Mouse (Mus musculus) thymus, postnatal 36 days (tissue): Measurements from ENCODE around the gene Mog.
"Not testable (repeated sequence)": the region's sequence is repeated elsewhere in the genome, so short reads cannot be mapped to it uniquely, and the experiment has no call there.

ENCODE experiments used
- DNase-seq, 2 experiments: peaks; one replicate each; pipeline ENCODE4 v3.0.0; 2022; ENCODE audit warnings: mixed read lengths in 2 of 2

The Mog gene

DNA sequence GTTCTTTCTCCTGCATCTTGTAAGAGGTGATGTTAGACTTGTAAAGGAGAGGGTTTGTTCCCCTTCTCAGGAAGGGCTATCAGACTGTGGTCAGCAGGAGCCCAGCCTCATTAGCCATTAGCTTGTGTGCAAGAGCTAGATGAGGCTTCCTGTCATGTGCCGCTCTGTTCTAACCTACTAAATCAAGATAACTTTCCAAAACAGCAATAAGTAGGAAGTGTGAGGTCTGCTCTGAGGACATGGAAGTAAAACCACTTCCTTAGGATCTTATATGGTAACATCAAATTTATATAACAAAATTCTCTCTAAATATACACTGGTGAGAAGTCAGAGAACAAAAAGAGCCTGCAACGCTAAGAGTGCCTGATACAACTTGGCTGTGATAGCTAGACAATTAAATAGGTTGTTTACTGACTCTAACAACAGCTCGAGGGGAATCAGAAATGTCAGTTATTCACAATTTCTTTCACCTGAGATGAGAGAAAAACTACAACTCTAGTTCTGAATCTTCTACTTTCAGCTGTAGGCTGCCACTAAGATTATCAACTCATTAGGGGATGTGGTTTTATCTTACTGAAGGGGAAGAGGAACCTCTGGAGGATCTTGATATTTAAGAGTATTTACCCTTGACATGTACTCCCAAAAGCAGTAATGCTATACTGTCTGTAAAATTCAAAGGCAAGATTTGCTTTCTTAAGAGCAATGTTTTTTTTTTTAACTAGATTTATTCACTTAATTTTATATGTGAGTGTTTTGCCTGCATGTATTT lies 30.7 kb downstream of the Mog start:
- no peak for DNase-seq

DNA sequence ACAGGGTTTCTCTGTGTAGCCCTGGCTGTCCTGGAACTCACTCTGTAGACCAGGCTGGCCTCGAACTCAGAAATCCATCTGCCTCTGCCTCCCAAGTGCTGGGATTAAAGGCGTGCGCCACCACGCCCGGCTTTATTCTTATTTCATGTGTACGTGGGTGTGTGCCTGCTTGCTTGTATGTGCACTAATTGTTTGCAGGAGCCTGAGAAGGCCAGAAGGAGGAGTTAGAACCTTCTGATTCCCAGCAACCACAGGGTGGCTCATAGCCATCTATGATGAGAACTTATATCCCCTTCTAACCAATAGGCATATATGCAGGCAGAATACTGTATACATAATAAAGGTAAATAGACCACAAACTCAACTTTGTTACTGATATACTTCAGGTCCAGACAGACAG lies 32.6 kb downstream of the Mog start:
- DNase-seq = not testable (repeated sequence)

DNA sequence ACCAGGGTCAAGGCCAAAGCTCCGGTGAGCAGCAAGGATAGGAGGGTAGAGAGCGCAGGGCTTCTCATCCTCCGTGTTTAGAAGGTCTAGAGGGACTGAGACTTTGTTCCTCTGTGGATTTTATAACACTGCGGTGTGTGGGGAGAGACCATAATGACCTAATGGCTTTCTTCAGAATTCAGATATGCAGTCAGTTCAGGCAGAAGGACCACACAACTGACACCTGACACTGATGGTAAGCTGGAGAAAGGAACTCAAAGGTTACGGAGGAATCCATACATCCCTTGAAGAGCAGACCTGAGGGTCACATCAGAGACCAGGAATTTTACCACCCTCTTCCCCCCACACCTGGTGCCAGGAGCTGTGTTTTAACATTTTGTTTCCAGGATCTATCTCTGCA lies 33.8 kb downstream of the Mog start, which contains the start of gene H2-M5:
Gene H2-M5 (minus strand): TSS at position 101 of the 400 bp plus-strand sequence.
- no peak for DNase-seq

DNA sequence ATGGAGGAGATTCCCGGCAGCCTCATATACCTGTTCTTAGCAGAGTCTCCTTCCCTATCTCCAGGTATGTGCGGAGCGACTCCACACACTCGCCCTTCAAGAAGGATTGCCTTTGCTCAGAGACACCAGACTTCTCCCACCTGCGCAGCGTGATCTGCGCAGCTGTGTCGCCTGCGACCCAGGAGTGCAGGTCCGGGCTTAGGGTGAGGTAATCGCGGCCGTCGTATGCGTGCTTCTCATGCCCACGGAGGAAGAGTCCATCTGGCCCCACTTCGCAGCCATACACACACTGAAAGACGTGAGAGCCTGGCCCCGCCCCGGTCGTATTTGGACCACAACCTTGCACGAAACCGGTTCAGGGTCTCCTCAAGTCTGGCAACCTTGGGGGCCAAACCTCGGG lies 34.7 kb downstream of the Mog start:
- DNase-seq = no peak

DNA sequence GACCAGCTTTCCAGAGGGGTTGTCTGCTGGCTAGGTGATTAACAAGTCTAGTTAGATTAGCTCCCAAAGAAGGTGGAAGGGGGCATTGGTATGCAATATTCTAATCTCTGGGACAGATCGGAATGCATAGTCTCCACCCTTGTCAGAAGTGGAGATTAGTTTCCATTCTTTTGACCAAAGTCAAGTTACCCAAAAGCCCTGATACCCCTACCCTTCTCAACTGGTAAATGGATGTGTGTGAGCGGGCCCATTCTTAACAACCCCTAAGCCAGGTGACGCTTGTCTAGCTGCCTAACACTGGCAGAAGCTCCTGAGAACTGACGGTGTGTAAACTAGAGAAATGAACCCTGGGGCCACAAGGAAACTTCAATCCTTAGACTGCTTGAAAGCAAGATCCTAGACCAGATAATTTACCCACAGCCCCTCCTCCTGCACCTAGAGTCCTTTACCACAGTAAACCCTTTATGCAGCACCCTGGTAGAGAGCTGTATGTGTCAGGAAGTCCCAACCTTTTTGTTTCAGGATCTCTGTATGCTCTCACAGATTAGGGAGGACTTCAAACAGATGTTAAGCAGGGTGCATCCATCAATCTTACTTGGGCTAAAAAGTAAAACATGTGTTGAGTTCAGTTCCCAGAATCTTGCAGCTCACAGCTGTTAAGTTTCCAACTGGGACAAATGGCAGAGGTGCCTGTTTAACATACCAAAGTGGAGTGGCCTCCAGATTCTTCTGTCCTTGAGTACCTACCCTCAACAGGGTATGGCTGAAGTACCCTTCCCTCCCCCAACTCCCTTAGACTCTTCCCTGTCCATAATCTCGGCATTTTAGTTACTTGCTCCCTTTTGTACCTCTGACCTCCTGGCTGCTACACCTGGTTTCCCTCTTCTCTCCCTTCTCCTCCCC lies 40.7 kb downstream of the Mog start:
- DNase-seq = no peak

DNA sequence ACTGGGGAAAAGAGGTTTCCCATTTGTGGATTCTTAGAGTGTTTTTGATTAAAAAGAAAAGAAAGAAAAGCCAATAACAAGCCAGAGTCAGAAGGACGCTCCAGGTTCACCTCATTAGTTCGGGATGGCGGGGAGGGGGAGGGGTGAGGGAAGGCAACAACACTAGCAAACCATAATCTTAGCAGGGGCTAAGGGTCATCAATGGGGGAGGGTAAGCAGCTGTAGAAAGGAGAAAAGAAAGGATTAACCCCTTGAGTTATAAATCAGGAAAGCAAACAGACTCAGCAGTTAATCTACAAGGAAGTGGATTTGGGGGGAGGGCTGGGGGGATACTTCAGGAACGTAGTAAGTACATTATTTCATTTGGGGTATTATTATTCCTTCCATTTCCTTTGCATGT lies 41.4 kb downstream of the Mog start:
- no peak for DNase-seq

DNA sequence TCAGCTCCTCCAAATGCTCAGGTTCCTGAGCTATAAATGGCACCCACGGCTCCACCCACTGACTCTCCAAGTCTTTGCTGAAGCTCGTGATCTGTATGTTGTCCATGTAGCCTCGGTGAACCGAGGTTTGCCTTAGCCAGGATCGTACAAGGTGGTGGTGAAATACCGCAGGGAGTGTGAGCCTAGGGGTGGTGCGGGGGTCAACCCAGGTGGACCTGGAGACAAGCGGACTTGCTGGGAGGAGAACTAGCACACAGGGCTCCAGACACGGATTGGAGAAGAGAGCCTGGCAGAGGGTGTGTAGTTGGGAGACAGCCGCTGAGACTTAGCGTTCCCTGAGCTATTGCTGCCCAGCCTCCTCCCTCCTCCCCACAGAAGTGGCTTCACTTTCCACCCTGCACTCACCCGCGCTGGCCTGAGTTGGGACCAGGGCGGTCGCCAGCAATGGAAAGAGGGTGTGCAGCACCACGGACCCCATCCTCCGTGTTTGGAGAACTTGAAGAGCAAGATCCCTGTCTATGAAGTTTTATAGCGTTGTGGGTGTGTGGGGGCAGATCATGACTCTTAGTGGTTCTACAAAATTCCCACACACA lies 41.9 kb downstream of the Mog start, which contains the start of gene 2410137M14Rik:
Gene 2410137M14Rik (minus strand): TSS at position 17 of the 593 bp plus-strand sequence.
- DNase-seq = no peak

DNA sequence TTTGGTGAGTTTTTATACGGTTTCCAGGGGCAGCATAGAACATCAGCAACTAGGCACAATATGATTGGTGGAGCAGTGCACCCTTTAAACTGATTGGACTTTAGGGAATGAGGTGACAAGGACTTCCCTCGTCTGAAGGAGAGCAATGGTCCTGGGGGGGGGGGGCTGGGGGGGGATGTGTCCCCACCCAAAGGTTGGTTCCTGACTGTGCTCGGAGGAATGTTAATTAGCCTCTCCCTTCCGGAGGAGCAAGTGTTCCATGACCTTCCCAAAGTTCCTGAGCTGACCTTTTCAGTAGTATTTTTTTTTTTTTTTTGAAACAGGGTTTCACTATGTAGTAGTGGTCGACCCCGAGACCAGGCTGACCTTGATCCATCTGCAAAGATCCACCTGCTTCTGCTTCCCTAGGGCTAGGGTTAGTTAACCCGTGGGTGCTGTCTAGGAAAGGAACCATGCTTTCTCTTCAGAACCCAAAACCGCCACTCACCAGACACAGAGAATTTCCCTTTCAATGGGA lies 49.9 kb downstream of the Mog start:
- no peak for DNase-seq

DNA sequence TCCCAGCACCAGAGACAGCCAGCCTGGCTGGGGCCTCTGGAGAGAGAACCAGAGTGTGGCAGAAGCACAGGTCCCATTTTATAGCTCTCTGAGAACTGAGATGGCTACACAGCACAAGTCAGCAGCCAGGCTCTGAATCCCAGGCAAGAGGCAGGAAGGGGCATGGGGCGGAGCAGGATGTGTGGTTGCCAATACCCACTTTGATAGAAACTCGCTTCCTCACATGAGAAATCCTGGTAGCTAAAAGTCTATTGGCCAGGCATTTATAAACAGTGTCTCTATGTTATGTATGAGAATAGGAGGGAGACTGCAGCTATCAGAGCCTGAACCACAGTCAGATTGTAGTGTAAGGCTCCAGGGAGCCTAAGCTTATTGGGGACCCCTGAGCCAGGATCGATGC lies 50.4 kb downstream of the Mog start:
- DNase-seq = peak; percentile 29 to 39

DNA sequence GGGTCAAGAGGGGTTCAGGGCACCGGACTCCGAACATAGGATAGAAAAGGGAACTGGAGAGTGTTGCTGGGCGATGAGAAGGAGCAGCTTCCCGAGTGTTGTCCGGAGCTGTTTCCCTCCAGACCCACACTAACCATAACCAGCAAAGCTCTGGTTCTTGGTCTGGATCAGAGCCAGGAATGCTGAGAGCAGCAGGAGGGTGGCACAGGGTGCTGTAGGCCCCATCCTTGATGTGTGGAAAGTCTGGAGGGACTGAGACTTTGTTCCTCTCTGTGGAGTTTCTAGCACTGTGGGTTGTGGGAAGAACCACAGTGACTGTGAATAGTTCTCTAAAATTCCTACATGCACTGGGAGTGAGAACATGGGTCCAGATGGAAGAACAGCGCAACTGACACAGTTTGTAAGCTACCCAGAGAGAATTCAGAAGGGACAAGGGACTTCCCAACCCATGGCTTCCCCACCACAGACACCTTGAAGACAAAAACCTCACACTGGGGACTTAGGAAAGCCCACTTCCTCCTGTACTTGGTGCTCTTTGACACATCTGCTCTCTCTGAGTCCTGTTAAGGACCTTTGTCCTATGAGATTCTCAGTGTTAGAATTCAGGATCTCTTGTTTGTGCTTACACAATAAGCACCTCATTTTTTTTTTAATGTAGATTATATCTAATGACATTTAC lies 51.9 kb downstream of the Mog start:
- no peak for DNase-seq

DNA sequence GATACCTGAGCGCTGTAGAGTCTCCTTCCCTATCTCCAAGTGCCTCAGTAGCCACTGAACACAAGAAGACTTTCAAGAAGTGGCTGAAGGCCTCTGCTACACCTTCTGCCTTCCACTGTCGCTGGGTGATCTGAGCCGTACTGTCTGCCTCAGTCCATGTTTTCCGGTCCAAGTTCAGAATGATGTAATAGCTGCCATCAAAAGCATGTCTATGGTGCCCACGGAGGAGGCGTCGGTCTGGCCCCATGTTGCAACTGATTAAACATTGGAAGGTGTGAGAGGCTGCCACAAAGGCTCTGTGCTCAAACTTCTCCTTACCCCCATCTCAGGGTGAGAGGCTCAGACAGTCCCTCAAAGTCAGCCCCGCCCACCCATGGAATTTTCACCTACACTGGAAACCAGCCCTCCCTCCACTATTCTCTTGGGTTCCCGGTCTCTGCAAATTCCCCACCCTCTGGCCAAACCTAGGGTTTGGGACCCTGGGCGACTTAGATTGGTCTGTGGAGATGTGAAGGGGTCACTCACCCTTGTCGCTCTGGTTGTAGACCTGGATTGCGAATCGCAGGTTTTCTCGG lies 52.8 kb downstream of the Mog start:
- DNase-seq = no peak

DNA sequence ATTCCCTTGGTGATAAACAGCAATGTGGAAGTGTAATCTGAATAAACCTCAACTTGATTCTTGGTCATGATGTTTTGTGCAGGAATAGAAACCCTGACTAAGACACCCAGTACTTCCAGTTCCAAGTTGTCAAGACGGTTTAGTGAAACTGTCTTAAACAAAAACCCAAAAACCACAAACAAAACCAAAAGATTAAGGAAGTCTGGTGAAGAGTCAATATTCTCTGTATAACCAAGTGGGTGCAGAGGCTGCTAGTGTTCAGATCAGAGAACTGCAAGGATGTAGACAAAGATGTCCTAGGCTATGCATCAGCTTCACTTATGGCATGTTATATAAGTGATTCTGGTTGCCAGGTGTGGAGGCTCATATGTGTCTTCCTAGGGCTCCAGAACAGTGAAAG lies 56.3 kb downstream of the Mog start:
- no peak for DNase-seq

DNA sequence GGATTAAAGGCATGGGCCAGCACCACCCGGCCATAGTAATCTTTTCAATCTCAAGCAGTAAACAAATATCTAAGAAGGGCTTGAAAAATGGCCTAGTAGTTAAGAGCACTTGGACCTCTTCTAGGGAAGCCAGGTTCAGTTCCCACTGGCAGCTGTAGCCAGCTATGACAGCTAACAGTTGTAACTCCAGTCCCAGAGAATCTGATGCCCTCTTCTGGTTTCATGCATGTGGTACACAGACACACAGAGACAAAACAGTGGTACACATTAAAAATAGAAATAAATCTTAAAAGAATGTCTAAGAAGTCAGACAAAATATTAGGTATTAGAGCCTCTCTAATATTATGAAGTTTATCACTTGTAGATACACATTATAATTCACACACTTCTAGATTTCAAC lies 62.1 kb downstream of the Mog start:
- DNase-seq = no peak
